Mouse (Mus musculus) CD4-positive helper T cell, adult 2 months (primary cell): Measurements from ENCODE around the gene Ccdc162.
"Not testable (repeated sequence)": the region's sequence is repeated elsewhere in the genome, so short reads cannot be mapped to it uniquely, and the experiment has no call there.

Experiments
- DNase-seq: peaks from one replicate; pipeline ENCODE4 v3.0.0-alpha.2; 2012; ENCODE audit warnings: low read depth, missing footprints, low spot score

Ccdc162 gene

DNA sequence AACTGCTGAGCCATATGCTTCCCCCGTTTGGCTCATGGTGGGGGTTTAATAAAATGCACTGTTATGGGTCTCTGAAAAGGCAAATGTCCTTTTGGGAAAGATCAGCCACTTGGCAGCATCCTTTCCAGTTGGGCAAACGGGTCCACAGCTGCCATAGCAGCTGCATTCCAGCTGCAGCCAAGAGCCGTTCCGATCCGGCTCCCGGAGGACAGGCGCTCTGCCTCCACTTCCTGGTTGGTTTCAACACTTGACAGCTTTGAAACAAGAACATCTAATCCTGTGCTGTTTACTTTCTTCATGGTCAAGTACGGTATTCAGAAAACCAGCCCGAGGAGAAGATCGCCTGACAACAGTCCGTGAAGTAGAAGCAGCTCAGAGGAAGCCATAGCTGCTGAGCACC is 19.4 kb downstream of the Ccdc162 start:
- DNase-seq, result no peak

DNA sequence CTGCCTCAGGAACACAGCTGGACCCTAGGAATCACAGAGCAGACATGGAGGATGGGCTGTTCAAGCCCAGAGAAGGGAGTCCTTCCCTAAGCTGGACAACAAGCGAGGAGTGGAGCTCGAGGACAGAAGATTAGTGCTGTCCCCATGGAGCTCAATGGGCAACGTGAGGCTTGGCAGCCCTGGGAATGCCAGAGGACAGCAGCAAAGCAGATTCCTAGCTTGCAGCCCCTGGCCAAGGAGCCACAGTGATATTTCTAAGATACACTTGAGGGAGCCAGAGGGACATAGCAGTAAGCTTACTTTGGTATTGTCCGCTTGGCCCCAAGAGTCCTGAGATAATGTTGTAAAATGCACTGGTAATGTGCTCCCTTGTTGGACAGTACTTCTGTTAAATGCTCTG is 25.5 kb downstream of the Ccdc162 start:
- DNase-seq, result no peak

DNA sequence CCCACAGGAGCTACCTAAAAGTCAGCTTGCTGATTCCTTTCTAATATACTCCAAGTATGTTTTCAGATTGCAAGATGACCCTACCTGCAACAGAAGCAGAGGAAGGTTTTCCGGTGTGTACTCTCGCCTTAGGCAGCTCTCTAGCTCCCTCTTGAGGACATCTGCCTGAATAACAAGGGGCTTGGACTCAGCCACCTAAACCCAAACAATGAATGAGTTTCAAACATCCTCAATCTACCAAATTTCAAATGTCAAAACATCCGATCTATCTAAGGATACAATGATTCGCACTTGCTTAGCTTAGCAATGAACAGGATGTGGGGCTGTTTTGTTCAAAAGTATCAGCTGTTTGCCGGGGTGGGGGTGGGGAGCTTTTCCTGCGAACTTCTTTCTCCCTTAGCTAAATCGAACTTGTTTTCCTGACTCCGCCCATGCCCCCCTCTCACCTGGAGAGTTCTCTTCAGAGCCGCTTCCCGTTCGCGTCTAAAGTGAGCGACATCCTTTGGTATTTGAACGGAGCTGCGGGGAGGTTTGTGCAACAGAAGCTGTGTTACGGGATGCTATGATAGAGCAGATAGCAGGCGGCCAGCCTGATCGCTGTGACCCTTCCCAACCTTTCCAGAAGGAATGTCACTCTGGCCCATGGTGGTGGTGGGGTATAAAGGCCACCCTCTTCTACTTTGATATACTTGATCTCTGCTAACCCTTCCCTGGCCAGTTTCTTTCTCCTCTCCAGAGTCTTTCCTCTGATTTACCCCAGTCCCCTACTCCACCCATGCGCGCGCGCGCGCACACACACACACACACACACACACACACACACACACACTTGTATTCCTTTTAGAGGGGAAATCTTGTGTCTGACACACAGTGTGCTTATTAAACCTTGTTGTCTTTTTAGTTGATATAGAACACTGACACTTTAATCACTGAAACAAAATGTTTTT is 26.2 kb downstream of the Ccdc162 start:
- peak; percentile 79 for DNase-seq

DNA sequence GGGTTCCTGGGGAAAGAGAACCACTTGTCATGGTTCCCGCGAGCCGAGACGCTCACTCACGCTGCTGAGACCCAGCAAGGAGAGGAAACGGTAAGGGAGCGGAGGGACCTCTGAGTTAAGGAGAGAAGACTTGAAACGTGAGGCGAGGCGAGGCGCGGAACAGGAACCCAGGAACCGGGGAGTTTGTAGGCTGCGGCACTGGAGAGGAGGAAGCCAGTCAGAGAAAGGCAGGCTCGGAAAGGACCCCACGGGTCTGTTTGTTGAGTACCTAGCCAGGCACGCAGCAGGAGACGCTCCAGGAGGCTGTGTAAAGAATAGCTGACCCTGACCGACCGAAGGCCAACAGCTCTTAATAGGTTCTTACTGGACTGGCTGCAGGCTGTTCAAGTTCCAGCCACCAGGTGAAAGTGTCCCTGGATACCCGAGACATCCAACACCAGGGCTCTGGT is 31.9 kb downstream of the Ccdc162 start:
- no peak for DNase-seq

DNA sequence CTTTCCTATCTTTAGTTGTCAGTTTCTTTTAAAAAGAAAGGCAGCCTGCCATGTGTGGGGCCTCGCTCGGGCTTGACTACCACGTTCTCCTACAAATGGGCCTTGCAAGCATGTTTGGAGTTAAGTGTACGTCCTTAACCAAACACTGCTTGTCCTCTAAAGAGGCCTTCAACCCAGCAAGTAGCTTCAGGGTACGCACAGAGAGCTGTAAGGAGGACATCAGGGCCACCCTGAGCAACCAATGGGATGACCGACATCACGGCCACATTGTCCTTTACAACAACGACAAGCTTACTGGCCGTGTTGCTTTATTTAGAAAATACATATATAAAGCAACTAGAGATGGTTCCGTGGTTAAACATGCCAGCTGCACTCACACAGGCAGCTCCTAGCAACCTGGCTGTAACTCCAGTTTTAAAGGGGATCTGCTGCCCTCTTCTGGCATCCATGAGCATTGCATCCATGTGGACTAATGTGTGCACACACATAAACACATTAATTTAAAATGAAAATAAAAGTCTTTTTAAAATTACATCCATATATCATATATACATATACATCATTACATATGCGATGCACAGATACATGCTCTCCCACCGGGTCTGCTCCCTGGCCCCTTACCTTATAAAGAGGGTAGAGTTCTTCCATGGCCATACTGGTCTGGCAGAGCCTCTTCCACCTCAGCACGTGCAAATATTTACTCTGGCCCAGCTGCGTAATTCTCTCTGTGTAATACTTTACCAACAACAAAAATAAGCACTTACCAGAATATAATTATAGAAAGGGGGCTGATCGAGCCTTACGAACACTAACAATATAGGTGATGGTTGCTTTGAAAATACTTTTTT is 33.7 kb downstream of the Ccdc162 start:
- DNase-seq, result peak; percentile 81

DNA sequence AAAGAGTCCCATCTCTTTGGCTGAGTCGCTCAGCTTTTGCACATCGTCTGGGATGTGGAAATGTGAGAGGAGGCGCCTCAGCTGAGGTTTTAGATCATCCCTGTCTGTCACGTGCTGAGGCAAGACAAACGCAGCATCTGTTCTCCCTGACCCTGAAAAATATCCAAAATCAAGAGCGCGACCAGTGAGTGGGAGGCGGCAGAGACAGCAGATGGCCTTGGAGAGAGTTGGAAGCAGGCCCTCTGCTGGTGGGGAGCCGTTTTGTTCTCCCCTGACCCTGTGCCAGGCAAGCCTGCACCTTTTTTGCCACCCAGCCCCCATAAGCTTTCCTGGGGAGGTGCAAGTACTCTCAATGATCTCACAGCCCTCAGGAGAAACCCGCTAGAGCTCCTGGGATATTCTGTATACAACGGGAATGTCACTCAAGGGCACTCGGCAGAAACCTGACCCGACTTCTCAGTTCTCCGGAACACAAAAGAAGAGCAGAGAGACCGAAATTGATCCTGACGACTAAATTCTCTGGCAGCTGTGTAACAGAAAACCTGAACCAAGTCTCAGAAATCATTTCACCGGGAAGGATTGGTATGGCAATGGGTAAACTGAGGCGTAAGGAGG is 37.6 kb downstream of the Ccdc162 start:
- peak; percentile 54 for DNase-seq

DNA sequence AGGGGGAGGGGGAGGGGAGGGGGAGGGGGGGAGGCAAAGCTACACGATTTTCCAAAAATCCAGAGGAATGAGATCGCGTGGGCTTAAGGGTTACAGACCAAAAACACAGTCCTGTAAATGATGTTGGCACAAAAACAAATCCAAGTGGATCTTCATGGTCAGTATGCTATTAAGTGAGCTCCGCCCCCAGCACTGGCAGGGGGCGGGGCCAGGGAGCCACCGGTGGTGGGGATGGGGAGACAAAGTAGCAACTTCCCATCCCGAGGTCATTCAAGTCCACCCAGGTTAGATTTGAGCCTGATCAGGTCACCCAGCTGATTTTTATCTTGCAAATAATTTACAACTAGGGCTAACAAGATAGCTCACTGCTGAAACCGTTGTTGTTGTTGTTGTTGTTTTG is 39.0 kb downstream of the Ccdc162 start:
- DNase-seq, result no peak

DNA sequence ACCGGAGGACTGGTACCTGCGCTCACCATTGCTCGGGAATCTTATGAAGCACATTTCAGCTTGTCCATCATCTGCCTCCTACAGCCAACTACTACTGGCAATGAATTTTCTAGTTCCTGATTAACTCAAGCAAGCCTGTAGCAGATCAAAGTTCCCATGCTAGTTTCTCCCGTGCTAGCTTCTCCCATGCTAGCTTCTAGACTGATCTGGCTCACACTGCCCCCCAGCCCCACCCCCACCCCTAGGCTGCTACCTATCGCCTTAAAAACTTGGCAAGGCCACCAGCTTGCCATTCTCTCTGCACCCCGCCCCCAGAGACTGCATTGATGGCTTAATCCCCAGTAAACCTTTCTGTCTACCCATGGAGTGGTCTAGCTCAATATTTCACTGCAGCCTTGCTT is 39.8 kb downstream of the Ccdc162 start:
- no peak for DNase-seq

DNA sequence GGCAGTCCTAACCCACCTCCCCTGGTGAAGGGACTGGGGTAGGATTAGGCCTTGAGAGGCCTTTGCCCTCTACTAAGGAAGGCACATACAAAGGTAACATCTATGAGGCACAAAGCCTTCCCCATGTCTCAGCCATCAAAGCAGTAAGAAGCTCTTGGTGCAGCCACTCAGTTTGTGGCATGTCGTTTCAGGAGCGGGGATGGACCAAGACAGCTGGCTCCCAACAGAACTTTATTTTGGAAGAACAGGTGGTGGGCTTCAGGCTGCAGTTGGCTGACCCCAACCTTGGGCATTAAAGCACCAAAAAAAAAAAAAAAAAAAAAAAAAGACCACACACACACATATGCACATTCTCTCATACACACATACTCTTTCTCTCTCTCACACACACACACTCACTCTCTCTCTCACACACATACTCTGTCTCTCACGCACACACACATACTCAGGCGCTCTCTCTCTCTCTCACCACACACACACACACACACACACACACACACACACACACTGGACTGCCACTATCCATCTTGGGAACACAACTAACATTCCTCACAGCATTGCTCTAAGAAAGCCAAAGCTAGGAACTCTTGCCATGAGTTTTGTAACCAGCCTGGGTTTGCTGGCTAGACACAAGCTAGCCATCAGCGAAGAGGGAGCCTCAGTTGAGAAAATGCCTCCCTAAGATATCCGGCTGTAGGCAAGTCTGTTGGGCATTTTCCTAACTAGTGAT is 40.4 kb downstream of the Ccdc162 start:
- no peak for DNase-seq

DNA sequence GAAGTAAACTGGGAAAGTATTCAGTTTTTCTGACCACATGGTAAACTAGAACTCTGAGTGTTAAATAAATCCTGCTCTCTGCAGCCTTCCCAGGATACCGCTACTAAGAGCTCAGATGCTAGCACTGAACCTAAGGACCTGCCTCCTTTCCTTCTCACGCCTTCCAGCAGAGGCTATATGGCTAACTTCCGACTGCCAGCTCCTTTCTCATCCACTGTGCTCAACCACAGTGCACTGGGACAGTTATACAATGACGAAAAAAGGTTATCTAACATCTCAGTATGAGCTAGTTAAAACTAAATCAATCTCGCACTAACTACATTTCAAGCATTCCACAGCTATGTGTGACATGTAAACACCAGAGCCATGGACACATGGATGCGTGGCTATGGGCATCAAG is 41.2 kb downstream of the Ccdc162 start:
- DNase-seq, result no peak

DNA sequence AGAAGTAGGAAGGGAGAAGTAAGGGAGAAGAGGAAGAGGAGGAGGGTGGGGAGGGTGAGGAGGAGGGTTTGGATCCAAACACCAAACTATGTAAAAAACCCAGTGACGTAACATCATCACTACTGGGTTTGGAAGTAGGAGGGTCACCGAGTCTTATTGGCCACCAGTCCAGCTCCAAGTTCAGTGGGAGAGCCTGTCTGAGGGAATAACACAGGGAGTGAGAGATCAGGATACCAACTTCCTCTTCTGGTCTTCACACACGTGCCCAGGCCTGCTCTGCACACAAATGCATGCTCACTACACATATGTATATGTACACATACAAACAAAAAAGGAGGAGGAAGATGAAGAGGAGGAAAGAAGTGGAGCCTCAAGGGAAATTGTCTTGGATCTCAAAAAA is 42.1 kb downstream of the Ccdc162 start:
- no peak for DNase-seq

DNA sequence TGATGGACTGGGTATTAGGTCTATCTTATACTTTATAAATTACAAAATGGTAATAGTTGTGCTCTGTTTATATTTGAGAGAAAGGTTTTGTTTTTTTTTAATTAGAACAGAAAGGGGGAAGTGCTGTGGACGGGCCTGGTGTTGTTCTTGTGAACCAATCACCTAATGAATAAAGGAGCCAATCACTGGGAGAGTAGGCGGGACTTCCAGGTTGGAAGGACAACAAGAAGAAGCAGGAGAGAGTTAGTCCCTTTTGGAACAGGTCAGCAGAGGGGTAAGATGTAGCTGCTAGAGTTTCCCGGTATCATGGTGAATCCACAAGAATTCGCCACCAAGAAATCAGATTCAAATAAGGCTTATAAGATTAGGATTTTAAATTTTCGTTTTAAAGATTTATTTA is 46.2 kb downstream of the Ccdc162 start:
- no peak for DNase-seq

DNA sequence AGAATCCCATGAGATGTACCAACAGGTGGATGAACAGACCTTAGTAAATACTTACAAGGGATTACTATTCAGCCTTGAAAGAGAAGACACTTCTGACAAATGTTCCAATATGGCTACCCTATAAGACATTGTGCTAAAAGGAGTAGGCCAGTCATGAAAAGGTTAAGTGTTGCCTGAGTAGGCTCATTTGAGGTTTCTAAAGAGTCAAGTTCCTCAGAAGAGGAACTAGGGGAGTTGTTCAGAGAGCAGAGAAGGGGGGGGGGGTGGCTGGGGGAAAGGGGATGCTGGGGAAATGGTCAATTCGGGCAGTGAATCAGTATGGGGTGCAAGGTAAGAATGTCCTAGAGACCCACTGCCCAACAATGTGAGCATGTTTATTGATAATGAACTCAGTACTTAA is 50.9 kb downstream of the Ccdc162 start:
- DNase-seq, result no peak

DNA sequence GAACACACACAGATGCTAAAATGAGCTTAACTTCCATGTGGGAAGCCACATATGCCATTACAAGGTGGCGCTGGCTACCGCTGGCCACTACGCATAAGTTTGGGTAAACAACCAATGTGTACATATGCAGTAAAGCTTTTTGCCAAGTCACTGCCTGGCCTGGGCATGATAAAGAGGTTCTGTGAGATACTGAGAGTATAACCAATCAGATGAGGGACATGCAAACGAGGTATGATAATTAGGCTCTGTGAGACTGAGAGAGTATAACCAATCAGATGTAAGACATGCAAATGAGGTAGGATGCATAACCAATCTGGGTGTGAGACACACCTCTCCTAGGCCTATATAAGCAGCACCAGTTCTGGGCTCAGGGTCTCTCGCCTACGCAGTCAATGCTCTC is 56.8 kb downstream of the Ccdc162 start:
- DNase-seq, result not testable (repeated sequence)

DNA sequence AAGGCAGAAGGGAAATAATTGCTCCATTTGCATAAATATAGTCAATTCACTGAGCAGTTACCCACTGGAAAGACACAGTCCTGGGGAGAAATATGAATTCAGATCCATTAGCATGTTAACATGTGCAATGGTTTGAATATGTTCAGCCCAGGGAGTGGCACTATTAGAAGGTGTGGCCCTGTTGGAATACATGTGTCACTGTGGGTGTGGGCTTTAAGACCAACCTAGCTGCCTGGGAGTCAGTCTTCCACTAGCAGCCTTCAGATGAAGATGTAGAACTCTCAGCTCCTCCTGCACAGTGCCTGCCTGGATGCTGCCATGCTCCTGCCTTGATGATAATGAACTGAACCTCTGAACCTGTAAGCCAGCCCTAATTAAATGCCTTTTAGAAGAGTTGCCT is 60.8 kb downstream of the Ccdc162 start:
- not testable (repeated sequence) for DNase-seq

DNA sequence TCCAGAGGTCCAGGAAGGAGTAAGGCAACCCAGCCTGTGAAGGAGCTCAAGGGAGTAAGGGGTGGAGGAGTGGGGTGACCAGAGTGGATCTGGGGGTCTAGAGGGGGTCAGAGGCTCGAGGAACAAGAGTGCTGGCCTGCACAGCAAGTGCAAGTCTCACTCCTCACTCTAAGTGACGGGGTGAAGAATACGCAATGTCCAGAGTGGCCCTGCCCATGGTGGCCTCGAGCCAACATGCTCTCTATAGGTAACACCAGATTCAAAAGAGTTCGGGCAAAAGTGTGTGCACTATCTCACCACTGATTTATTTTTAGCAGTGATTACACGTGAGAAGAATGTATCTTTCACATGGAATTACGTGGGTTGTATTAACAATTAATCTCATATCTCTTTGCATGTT is 63.4 kb downstream of the Ccdc162 start:
- no peak for DNase-seq

DNA sequence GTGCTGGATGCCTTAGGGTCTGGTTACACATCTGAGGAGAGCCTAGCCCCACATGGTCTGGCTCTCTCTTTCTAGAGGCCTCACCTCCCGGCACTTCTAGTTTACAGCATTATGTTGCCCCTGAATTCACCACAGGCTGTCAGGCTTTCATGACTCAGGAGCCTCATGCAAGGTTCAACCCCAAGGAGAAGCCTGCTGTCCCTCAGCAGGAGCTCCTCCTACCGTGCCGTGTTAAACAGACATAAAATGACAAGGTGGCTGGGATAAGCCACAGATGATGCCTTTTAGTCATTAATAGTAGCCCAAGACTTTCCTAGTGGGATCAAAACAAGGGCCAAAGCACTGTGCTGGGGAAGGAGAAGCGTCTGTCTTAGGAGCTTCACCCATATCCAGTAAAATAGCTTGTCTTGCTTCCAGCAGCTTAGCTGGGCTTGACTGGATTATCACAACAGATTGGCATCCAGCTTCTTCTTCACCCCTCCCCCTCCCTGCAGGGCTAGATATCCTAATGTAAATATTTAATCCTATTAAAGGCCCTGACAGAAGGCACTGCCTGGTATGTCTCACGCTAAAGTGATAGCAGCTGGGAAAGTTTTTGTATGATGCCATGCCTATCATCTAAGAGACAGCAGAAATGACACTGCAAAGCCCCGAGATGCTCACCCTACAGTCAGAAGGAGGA is 64.2 kb downstream of the Ccdc162 start:
- DNase-seq, result no peak

DNA sequence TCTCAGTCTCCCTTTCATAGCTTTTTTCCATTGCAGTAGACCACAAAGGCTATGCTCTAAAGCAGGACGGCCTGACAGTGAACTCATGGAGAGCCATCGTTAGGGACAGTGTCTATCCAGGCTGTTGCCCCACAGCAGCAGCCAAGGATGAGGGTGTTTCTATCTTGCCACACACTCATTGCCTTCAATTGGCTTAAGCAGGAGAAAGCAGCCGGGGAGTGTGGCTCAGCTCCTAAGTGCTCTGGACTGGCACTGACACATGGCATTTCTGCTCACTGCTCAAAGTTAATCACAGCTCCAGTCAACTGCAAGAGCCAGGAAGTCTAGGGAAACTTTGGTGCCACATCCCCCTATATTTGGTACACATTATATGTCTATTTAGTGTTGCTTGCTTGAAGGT is 64.9 kb downstream of the Ccdc162 start:
- DNase-seq, result no peak

DNA sequence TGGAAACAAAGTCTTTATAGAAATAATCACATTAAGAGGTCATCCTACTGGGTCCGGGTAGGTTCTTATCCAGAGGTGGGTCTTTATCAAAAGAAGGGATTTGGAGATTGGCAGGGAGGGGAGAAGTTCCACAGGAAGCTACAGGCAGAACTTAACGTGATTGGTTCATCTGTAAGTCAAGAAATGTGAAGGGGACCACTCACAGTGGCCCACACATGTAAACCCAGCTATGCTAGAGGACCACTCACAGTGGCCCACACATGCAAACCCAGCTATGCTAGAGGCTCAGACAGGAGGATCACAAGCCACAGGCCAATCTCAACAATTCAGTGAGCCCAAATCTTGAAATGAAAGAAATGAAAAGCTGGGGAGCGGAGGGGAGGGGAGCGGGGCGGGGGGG is 67.2 kb downstream of the Ccdc162 start:
- DNase-seq, result no peak

DNA sequence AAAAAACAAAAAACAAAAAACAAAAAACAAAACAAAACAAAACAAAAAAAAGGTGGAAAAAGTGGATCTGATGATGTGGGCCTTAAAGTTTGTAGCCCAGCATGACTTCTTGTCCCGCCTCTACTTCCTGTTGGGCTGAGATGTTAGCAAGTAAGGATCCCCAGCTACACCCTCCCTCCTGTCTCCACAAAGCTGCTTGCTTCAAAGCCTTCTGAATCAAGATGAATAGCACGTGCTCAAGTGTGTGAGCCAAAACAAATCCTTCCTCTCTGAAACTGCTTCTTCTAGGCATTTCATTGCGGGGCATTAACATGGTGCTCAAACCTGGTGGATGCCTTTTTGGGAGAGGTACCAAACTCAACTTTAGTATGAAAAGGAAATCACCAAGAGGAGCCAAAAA is 77.7 kb downstream of the Ccdc162 start:
- peak; percentile 58 for DNase-seq
